Mouse (Mus musculus) heart, embryonic 11.5 days (tissue): ENCODE measurements at regions not wholly inside any gene's neighbourhood (a gene's known extent, or its start where the extent isn't known, plus 50 kb on each side); places are given as distances from the start of the nearest gene placed in this dataset.
A peak's percentile ranks its signal among the peaks of the same experiment; 100 is the strongest.

Experiments used
- ATAC-seq: fragments of 200-750 bp; cut with Nextera tagmentation; replicated peaks from 2 replicates; pipeline ENCODE4 v1.8.0; 2017; ENCODE audit warnings: moderate library complexity; ENCODE audit not compliant: insufficient number of reproducible peaks, low FRiP score, low TSS enrichment
- H3K27ac ChIP-seq: fragments of 300-500 bp; sonication (generic); 2 replicates; pipeline ENCODE4 v1.5.1; 2014; ENCODE audit warnings: mild to moderate bottlenecking, low read depth, low read length
- H3K27me3 ChIP-seq: fragments of 300-500 bp; sonication (generic); 2 replicates; pipeline ENCODE4 v1.6.1; 2014; ENCODE audit warnings: mild to moderate bottlenecking, low read length, mixed read lengths; ENCODE audit not compliant: control insufficient read depth, insufficient read depth
- H3K36me3 ChIP-seq: fragments of 300-500 bp; sonication (generic); 2 replicates; pipeline ENCODE4 v1.6.1; 2014; ENCODE audit warnings: mild to moderate bottlenecking, low read length, moderate library complexity, mixed read lengths; ENCODE audit not compliant: control insufficient read depth, insufficient read depth
- H3K4me1 ChIP-seq: fragments of 300-500 bp; sonication (generic); 2 replicates; pipeline ENCODE4 v1.6.1; 2014; ENCODE audit warnings: low read length; ENCODE audit not compliant: control insufficient read depth, insufficient read depth
- H3K4me2 ChIP-seq: fragments of 300-500 bp; sonication (generic); 2 replicates; pipeline ENCODE4 v1.6.1; 2014; ENCODE audit warnings: mild to moderate bottlenecking, moderate library complexity
- H3K4me3 ChIP-seq: fragments of 300-500 bp; sonication (generic); 2 replicates; pipeline ENCODE4 v1.5.1; 2014; ENCODE audit warnings: low read depth, low read length
- H3K9ac ChIP-seq: fragments of 300-500 bp; sonication (generic); 2 replicates; pipeline ENCODE4 v1.6.1; 2014; ENCODE audit warnings: mild to moderate bottlenecking, low read depth, low read length, moderate library complexity
- H3K9me3 ChIP-seq: fragments of 300-500 bp; sonication (generic); replicated peaks from 2 replicates; pipeline ENCODE4 v1.6.1; 2016; ENCODE audit warnings: low read length; ENCODE audit not compliant: control insufficient read depth
- WGBS: fragments of 180-500 bp; shearing (Covaris S2); extraction: QIAGEN DNeasy Blood & Tissue Kit; methylation state at CpG from one replicate; pipeline ENCODE4 v1.1.7; 2014; ENCODE audit not compliant: insufficient replicate concordance; 5-methylcytosine and 5-hydroxymethylcytosine counted together

GRCm38 (mm10) chr1:128860094-128860493, 268.0 kb upstream of the Cxcr4 start:
- no peak overlapping the region for H3K27ac ChIP-seq
- H3K27me3 ChIP-seq = no peaks in the 10 kb centered on the region; the same call in 1 of the 2 replicates
- 33% methylated on average over 7 of the region's 7 CpGs for WGBS
- no peaks in the 10 kb centered on the region for H3K36me3 ChIP-seq
- H3K4me2 ChIP-seq = no peak overlapping the region
- no peak overlapping the region for H3K4me3 ChIP-seq
- no peak overlapping the region for H3K9ac ChIP-seq
- H3K4me1 ChIP-seq = no peaks in the 10 kb centered on the region
- no peaks in the 10 kb centered on the region for H3K9me3 ChIP-seq
- ATAC-seq = no peak

- WGBS = 70% methylated on average over 2 of the region's 2 CpGs
- Histone ChIP-seq H3K27ac (no peak overlapping the region), H3K4me1 (no peaks in the 10 kb centered on the region), H3K27me3 (no peaks in the 10 kb centered on the region; the same call in 1 of the 2 replicates), H3K9me3 (no peaks in the 10 kb centered on the region), H3K4me2 (no peak overlapping the region), H3K36me3 (no peaks in the 10 kb centered on the region), H3K4me3 (no peak overlapping the region), H3K9ac (no peak overlapping the region)
- no peak for ATAC-seq
Observed at GRCm38 (mm10) chr1:128858661-128859060, 266.6 kb upstream of the Cxcr4 start.

GRCm38 (mm10) chr1:128856933-128857332, 264.8 kb upstream of the Cxcr4 start:
- Histone ChIP-seq H3K4me2 (no peak overlapping the region), H3K9me3 (no peaks in the 10 kb centered on the region), H3K9ac (no peak overlapping the region), H3K27ac (no peak overlapping the region), H3K36me3 (no peaks in the 10 kb centered on the region), H3K4me3 (no peak overlapping the region), H3K27me3 (no peaks in the 10 kb centered on the region; the same call in 1 of the 2 replicates), H3K4me1 (no peaks in the 10 kb centered on the region)
- WGBS = 59% methylated on average over 2 of the region's 2 CpGs
- no peak for ATAC-seq

GRCm38 (mm10) chr1:128854649-128855048, 262.6 kb upstream of the Cxcr4 start:
- no peak for ATAC-seq
- Histone ChIP-seq H3K27me3 (no peaks in the 10 kb centered on the region; the same call in 1 of the 2 replicates), H3K9ac (no peak overlapping the region), H3K4me2 (no peak overlapping the region), H3K4me3 (no peak overlapping the region), H3K27ac (no peak overlapping the region), H3K36me3 (no peaks in the 10 kb centered on the region), H3K9me3 (no peaks in the 10 kb centered on the region), H3K4me1 (no peaks in the 10 kb centered on the region)
- 60% methylated on average over 9 of the region's 9 CpGs for WGBS

GRCm38 (mm10) chr1:128853286-128853685, 261.2 kb upstream of the Cxcr4 start:
- Histone ChIP-seq H3K27me3 (no peaks in the 10 kb centered on the region), H3K4me3 (no peak overlapping the region), H3K27ac (no peak overlapping the region), H3K36me3 (no peaks in the 10 kb centered on the region), H3K9ac (no peak overlapping the region), H3K9me3 (no peaks in the 10 kb centered on the region), H3K4me2 (no peak overlapping the region), H3K4me1 (no peaks in the 10 kb centered on the region)
- ATAC-seq = no peak
- 83% methylated on average over 9 of the region's 10 CpGs for WGBS

- Histone ChIP-seq H3K27ac (no peak overlapping the region), H3K4me1 (no peaks in the 10 kb centered on the region), H3K27me3 (no peaks in the 10 kb centered on the region), H3K9me3 (no peaks in the 10 kb centered on the region), H3K4me2 (no peak overlapping the region), H3K4me3 (no peak overlapping the region), H3K36me3 (no peaks in the 10 kb centered on the region), H3K9ac (no peak overlapping the region)
- WGBS = 91% methylated on average over 4 of the region's 4 CpGs
- ATAC-seq = no peak
Observed at GRCm38 (mm10) chr1:128837361-128837760, 245.3 kb upstream of the Cxcr4 start.

GRCm38 (mm10) chr1:128835510-128835909, 243.4 kb upstream of the Cxcr4 start:
- H3K4me2 ChIP-seq = no peak overlapping the region
- H3K4me1 ChIP-seq = no peaks in the 10 kb centered on the region
- 77% methylated on average over 8 of the region's 8 CpGs for WGBS
- H3K27me3 ChIP-seq = no peaks in the 10 kb centered on the region
- H3K9ac ChIP-seq = no peak overlapping the region
- no peaks in the 10 kb centered on the region for H3K36me3 ChIP-seq
- H3K4me3 ChIP-seq = no peak overlapping the region
- no peak overlapping the region for H3K27ac ChIP-seq
- no peak for ATAC-seq
- no peaks in the 10 kb centered on the region for H3K9me3 ChIP-seq

- no peak overlapping the region for H3K27ac ChIP-seq
- WGBS = 36% methylated on average over 11 of the region's 11 CpGs
- no peak overlapping the region for H3K4me2 ChIP-seq
- H3K27me3 ChIP-seq = no peaks in the 10 kb centered on the region
- H3K4me3 ChIP-seq = no peak overlapping the region
- H3K9me3 ChIP-seq = no peaks in the 10 kb centered on the region
- no peaks in the 10 kb centered on the region for H3K4me1 ChIP-seq
- no peak overlapping the region for H3K9ac ChIP-seq
- ATAC-seq = no peak
- no peaks in the 10 kb centered on the region for H3K36me3 ChIP-seq
Observed at GRCm38 (mm10) chr1:128833096-128833715, 241.1 kb upstream of the Cxcr4 start.

- Histone ChIP-seq H3K36me3 (no peaks in the 10 kb centered on the region), H3K4me1 (no peaks in the 10 kb centered on the region), H3K4me2 (peak overlapping the region; percentile 69), H3K27ac (no peak overlapping the region), H3K9me3 (no peaks in the 10 kb centered on the region), H3K4me3 (peak overlapping the region; percentile 41), H3K27me3 (no peaks in the 10 kb centered on the region), H3K9ac (peak overlapping the region; percentile 66)
- ATAC-seq = no peak
- WGBS = 24% methylated on average over 18 of the region's 18 CpGs
Observed at GRCm38 (mm10) chr1:128832201-128832883, 240.2 kb upstream of the Cxcr4 start.
